Mouse (Mus musculus) lung, embryonic 15.5 days (tissue): ENCODE measurements around the gene Fam163b. TPM values are rescaled to one million over a fixed set of nuclear protein-coding genes. Genes with fewer than 3 reads are reported as not detected.

ENCODE experiments used
- ATAC-seq: fragments of 200-750 bp; cut with Nextera tagmentation; 2 replicates; pipeline ENCODE4 v1.8.0; 2017; ENCODE audit warnings: moderate number of reproducible peaks, borderline replicate concordance; ENCODE audit not compliant: low FRiP score, low TSS enrichment; ENCODE audit errors: extremely low read depth
- H3K27ac ChIP-seq: fragments of 300-500 bp; sonication (generic); 2 replicates; pipeline ENCODE4 v1.5.1; 2015; ENCODE audit warnings: moderate library complexity, mild to moderate bottlenecking, inconsistent platforms
- H3K27me3 ChIP-seq: fragments of 300-500 bp; sonication (generic); 2 replicates; pipeline ENCODE4 v1.6.1; 2015; ENCODE audit warnings: inconsistent platforms
- H3K36me3 ChIP-seq: fragments of 300-500 bp; sonication (generic); 2 replicates; pipeline ENCODE4 v1.6.1; 2015; ENCODE audit warnings: inconsistent platforms
- H3K4me1 ChIP-seq: fragments of 300-500 bp; sonication (generic); 2 replicates; pipeline ENCODE4 v1.6.1; 2015; ENCODE audit warnings: inconsistent platforms
- H3K4me2 ChIP-seq: fragments of 300-500 bp; sonication (generic); 2 replicates; pipeline ENCODE4 v1.6.1; 2015; ENCODE audit warnings: inconsistent platforms, mild to moderate bottlenecking, moderate library complexity
- H3K4me3 ChIP-seq: fragments of 300-500 bp; sonication (generic); 2 replicates; pipeline ENCODE4 v1.5.1; 2015; ENCODE audit warnings: mild to moderate bottlenecking, inconsistent platforms
- H3K9ac ChIP-seq: fragments of 300-500 bp; sonication (generic); 2 replicates; pipeline ENCODE4 v1.6.1; 2015; ENCODE audit warnings: inconsistent platforms
- H3K9me3 ChIP-seq: fragments of 300-500 bp; sonication (generic); 2 replicates; pipeline ENCODE4 v1.6.1; 2016; ENCODE audit warnings: inconsistent platforms
- WGBS: fragments of 180-500 bp; shearing (Covaris S2); methylation state at CpG from one replicate; pipeline ENCODE4 v1.1.7; 2015; 5-methylcytosine and 5-hydroxymethylcytosine counted together
- polyA plus RNA-seq: library from polyadenylated mRNA; unstranded; fragments of >200 nt; fragmentation: Nextera tagmentation; extraction: Ambion mirVana; gene quantifications from 2 replicates; pipeline ENCODE4 v1.2.1, GENCODE M21; 2015

Fam163b gene
- polyA plus RNA-seq, 1 experiment from 2014 or later, result 0.70 TPM

GRCm38 (mm10) chr2:27071137-27071536, 71.2 kb downstream of the Fam163b start:
- Histone ChIP-seq H3K27me3 (no peaks in the 10 kb centered on the region), H3K27ac (peak overlapping the region; percentile 35; the same call in 1 of the 2 replicates), H3K4me3 (no peak overlapping the region), H3K9me3 (no peaks in the 10 kb centered on the region), H3K36me3 (no peaks in the 10 kb centered on the region), H3K4me2 (no peak overlapping the region), H3K4me1 (peaks cover 32% of the 10 kb centered on the region), H3K9ac (no peak overlapping the region)
- 6% methylated on average over 4 of the region's 4 CpGs for WGBS
- ATAC-seq, result peak; percentile 56; the same call in 1 of the 2 replicates

GRCm38 (mm10) chr2:27070247-27070813, 72.0 kb downstream of the Fam163b start:
- Histone ChIP-seq H3K27ac (no peak overlapping the region), H3K27me3 (no peaks in the 10 kb centered on the region), H3K9ac (no peak overlapping the region), H3K9me3 (no peaks in the 10 kb centered on the region), H3K4me3 (no peak overlapping the region), H3K4me2 (no peak overlapping the region), H3K4me1 (peaks cover 29% of the 10 kb centered on the region), H3K36me3 (no peaks in the 10 kb centered on the region)
- 69% methylated on average over 2 of the region's 2 CpGs for WGBS
- no peak for ATAC-seq

GRCm38 (mm10) chr2:27069646-27070045, 72.6 kb downstream of the Fam163b start:
- WGBS, result 57% methylated on average over 3 of the region's 3 CpGs
- no peak overlapping the region for H3K9ac ChIP-seq
- no peaks in the 10 kb centered on the region for H3K27me3 ChIP-seq
- no peak overlapping the region for H3K4me3 ChIP-seq
- no peak overlapping the region for H3K27ac ChIP-seq
- no peak for ATAC-seq
- H3K4me1 ChIP-seq, result peaks cover 22% of the 10 kb centered on the region
- H3K4me2 ChIP-seq, result no peak overlapping the region
- no peaks in the 10 kb centered on the region for H3K36me3 ChIP-seq
- H3K9me3 ChIP-seq, result no peaks in the 10 kb centered on the region

DNA sequence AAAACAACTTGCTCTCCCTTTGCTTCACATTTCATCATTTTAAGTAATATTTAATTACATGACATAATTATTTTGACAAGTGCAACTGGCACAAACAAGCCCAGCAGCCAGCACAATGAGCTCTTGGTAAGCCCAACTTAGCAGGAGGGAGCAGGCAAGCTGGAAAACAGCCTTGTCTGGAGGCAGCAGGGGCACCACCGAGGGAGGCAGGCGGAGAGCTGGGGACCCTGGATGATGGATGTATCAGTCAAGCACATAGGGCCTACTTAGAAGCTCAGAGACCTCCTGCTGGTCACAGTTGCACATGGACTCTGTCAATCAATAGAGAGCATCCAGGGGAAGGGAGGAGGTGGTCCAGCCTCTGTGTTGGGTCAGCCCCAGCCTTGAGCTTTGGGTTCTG, 74.3 kb downstream of the Fam163b start:
- Histone ChIP-seq H3K27me3 (no peaks in the 10 kb centered on the region), H3K9ac (no peak overlapping the region), H3K9me3 (no peaks in the 10 kb centered on the region), H3K4me3 (no peak overlapping the region), H3K36me3 (no peaks in the 10 kb centered on the region), H3K4me1 (peaks cover 18% of the 10 kb centered on the region), H3K4me2 (no peak overlapping the region), H3K27ac (no peak overlapping the region)
- no peak for ATAC-seq
- 25% methylated on average over 2 of the region's 2 CpGs for WGBS

- Histone ChIP-seq H3K4me3 (no peak overlapping the region), H3K4me1 (peaks cover 18% of the 10 kb centered on the region), H3K27ac (no peak overlapping the region), H3K4me2 (no peak overlapping the region), H3K9ac (no peak overlapping the region), H3K36me3 (no peaks in the 10 kb centered on the region), H3K9me3 (no peaks in the 10 kb centered on the region), H3K27me3 (no peaks in the 10 kb centered on the region)
- ATAC-seq, result no peak
- WGBS, result 80% methylated on average over 2 of the region's 2 CpGs
Measured at GRCm38 (mm10) chr2:27067124-27067523, 75.2 kb downstream of the Fam163b start.

Other genes starting within 250 kb of the Fam163b start
- gene Surf6, start 239.6 kb downstream of the Fam163b start, polyA plus RNA-seq, result 26.2 and 27.3 TPM in 2 replicates
- gene Med22, start 231.8 kb downstream of the Fam163b start, polyA plus RNA-seq, result 52.0 and 53.7 TPM in 2 replicates
- gene Rpl7a, start 231.7 kb downstream of the Fam163b start, polyA plus RNA-seq, result 614 and 640 TPM in 2 replicates
- gene Surf2, start 226.1 kb downstream of the Fam163b start, polyA plus RNA-seq, result 37.6 and 38.3 TPM in 2 replicates
- 52.4 and 56.8 TPM in 2 replicates for gene Surf1, start 226.0 kb downstream of the Fam163b start, polyA plus RNA-seq
- 222 and 225 TPM in 2 replicates for gene Surf4, start 208.6 kb downstream of the Fam163b start, polyA plus RNA-seq
- 0.31 TPM in 1 of 2 replicates, not detected in the other for gene Stkld1, start 208.4 kb downstream of the Fam163b start, polyA plus RNA-seq
- gene Rexo4, start 178.1 kb downstream of the Fam163b start, polyA plus RNA-seq, result 43.0 and 44.7 TPM in 2 replicates
- gene Adamts13, start 169.1 kb downstream of the Fam163b start, polyA plus RNA-seq, result 0.09 TPM in 1 of 2 replicates, not detected in the other
- 59.0 and 60.9 TPM in 2 replicates for gene Cacfd1, start 132.6 kb downstream of the Fam163b start, polyA plus RNA-seq
- 0.48 and 0.77 TPM in 2 replicates for gene Slc2a6, start 114.5 kb downstream of the Fam163b start, polyA plus RNA-seq
- 0.49 and 0.76 TPM in 2 replicates for gene Mymk, start 70.3 kb downstream of the Fam163b start, polyA plus RNA-seq
- 20.5 and 27.4 TPM in 2 replicates for gene Adamtsl2, start 63.1 kb downstream of the Fam163b start, polyA plus RNA-seq
- 0.34 and 2.4 TPM in 2 replicates for gene Dbh, start 22.7 kb upstream of the Fam163b start, polyA plus RNA-seq
- 25.6 and 27.9 TPM in 2 replicates for gene Sardh, start 105.8 kb upstream of the Fam163b start, polyA plus RNA-seq